Mouse (Mus musculus) forebrain, postnatal 0 days (tissue): Measurements from ENCODE around the gene Htt. TPM values are rescaled to one million over a fixed set of nuclear protein-coding genes. Genes with fewer than 3 reads are reported as not detected.
A peak's percentile ranks its signal among the peaks of the same experiment; 100 is the strongest.

Source experiments
- ATAC-seq: fragments of 200-750 bp; cut with Nextera tagmentation; 2 replicates; pipeline ENCODE4 v1.8.0; 2017; ENCODE audit warnings: mild to moderate bottlenecking, moderate library complexity
- DNase-seq: peaks from one replicate; pipeline ENCODE4 v3.0.0-alpha.2; 2015
- H3K27ac ChIP-seq: fragments of 300-500 bp; sonication (generic); 2 replicates; pipeline ENCODE4 v1.5.1; 2014; ENCODE audit warnings: low read depth, mild to moderate bottlenecking, antibody characterized with exemption, low read length, moderate library complexity, mixed read lengths
- H3K27me3 ChIP-seq: fragments of 300-500 bp; sonication (generic); 2 replicates; pipeline ENCODE4 v1.6.1; 2014; ENCODE audit warnings: mild to moderate bottlenecking, low read length, mixed read lengths; ENCODE audit not compliant: insufficient read depth
- H3K36me3 ChIP-seq: fragments of 300-500 bp; sonication (generic); 2 replicates; pipeline ENCODE4 v1.6.1; 2014; ENCODE audit warnings: mild to moderate bottlenecking, moderate library complexity; ENCODE audit not compliant: insufficient read depth
- H3K4me1 ChIP-seq: fragments of 300-500 bp; sonication (generic); 2 replicates; pipeline ENCODE4 v1.6.1; 2014; ENCODE audit warnings: antibody characterized with exemption; ENCODE audit not compliant: insufficient read depth
- H3K4me2 ChIP-seq: fragments of 300-500 bp; sonication (generic); 2 replicates; pipeline ENCODE4 v1.6.1; 2014; ENCODE audit warnings: low read depth, mild to moderate bottlenecking, moderate library complexity
- H3K4me3 ChIP-seq: fragments of 300-500 bp; sonication (generic); 2 replicates; pipeline ENCODE4 v1.5.1; 2014; ENCODE audit warnings: low read depth, low read length, mixed read lengths
- H3K9ac ChIP-seq: fragments of 300-500 bp; sonication (generic); 2 replicates; pipeline ENCODE4 v1.6.1; 2014; ENCODE audit warnings: mild to moderate bottlenecking
- H3K9me3 ChIP-seq: fragments of 300-500 bp; sonication (generic); 2 replicates; pipeline ENCODE4 v1.6.1; 2016; ENCODE audit warnings: low read length
- CTCF ChIP-seq: sonication (generic); IDR thresholded peaks from 2 replicates; pipeline ENCODE4 v1.5.1; 2016; ENCODE audit warnings: antibody characterized with exemption, control low read depth, low read depth
- WGBS: fragments of 180-500 bp; shearing (Covaris S2); extraction: QIAGEN DNeasy Blood & Tissue Kit; methylation state at CpG from one replicate; pipeline ENCODE4 v1.1.7; 2014; 5-methylcytosine and 5-hydroxymethylcytosine counted together
- microRNA counts: library from miRNA; unstranded; fragments of <30 nt; microRNA quantifications from one replicate; lab custom pipeline; 2015
- microRNA-seq, 2 experiments: library from miRNA; unstranded; fragments of <30 nt; microRNA quantifications; one replicate each; pipeline ENCODE4; 2016
- polyA plus RNA-seq: library from polyadenylated mRNA; unstranded; fragments of >200 nt; fragmentation: Nextera tagmentation; extraction: Ambion mirVana; gene quantifications from 2 replicates; pipeline ENCODE4 v1.2.1, GENCODE M21; 2015
- total RNA-seq: library from RNA; depleted of rRNA; stranded (reverse); fragments of >200 nt; gene quantifications from 2 replicates; pipeline ENCODE4 v1.2.3, GENCODE M21; 2014; rRNA removed

Gene Htt
- total and polyA plus RNA-seq, 2 experiments from 2014 or later, result 4.1 to 33.6 TPM

- ATAC-seq (no peak), DNase-seq (no peak)
- Histone ChIP-seq H3K36me3 (no peaks in the 10 kb centered on the region), H3K27ac (no peak overlapping the region), H3K4me2 (no peak overlapping the region), H3K9me3 (no peaks in the 10 kb centered on the region), H3K9ac (no peak overlapping the region), H3K4me1 (peaks cover 31% of the 10 kb centered on the region), H3K27me3 (no peaks in the 10 kb centered on the region), H3K4me3 (no peak overlapping the region)
- 88% methylated on average over 7 of the region's 7 CpGs for WGBS
- no peak for TF ChIP-seq CTCF
Measured at GRCm38 (mm10) chr5:34956151-34956550, 194.6 kb downstream of the Htt start.

- 59% methylated on average over 2 of the region's 2 CpGs for WGBS
- no peak overlapping the region for H3K4me2 ChIP-seq
Measured at GRCm38 (mm10) chr5:34957015-34957414, 195.5 kb downstream of the Htt start.

GRCm38 (mm10) chr5:34960021-34960420 is 198.5 kb downstream of the Htt start:
- H3K27me3 ChIP-seq, result no peaks in the 10 kb centered on the region
- H3K9ac ChIP-seq, result no peak overlapping the region
- H3K4me1 ChIP-seq, result peaks cover 19% of the 10 kb centered on the region
- no peak overlapping the region for H3K27ac ChIP-seq
- DNase-seq, result no peak
- no peak overlapping the region for H3K4me3 ChIP-seq
- H3K36me3 ChIP-seq, result 0 out of 2 replicates have a peak, but pooled peaks cover 3% of the 10 kb centered on the region
- no peaks in the 10 kb centered on the region for H3K9me3 ChIP-seq
- 90% methylated on average over 1 of the region's 1 CpGs for WGBS
- ATAC-seq, result no peak
- no peak overlapping the region for H3K4me2 ChIP-seq
- TF ChIP-seq CTCF, result no peak

More at GRCm38 (mm10) chr5:34957015-34957414, 195.5 kb downstream of the Htt start:
- Histone ChIP-seq H3K36me3 (no peaks in the 10 kb centered on the region), H3K4me3 (no peak overlapping the region), H3K27ac (no peak overlapping the region), H3K9ac (0 out of 2 replicates have a peak overlapping the region, but pooled peaks have one; percentile 18), H3K4me1 (peaks cover 29% of the 10 kb centered on the region), H3K9me3 (no peaks in the 10 kb centered on the region), H3K27me3 (no peaks in the 10 kb centered on the region)
- peak; percentile 79 for ATAC-seq
- no peak for TF ChIP-seq CTCF
- DNase-seq, result peak; percentile 45

MicroRNAs encoded within 50 kb of the gene (microRNA counts, 519-probe panel; counts per million panel counts)
- not detected for microRNA mmu-miR-467g (lab: Ali Mortazavi, UCI)

Small RNA genes within 50 kb of the gene (microRNA-seq; reads per million reads assigned to microRNA genes)
- 0 reads per million in 2 experiments for gene Mir467g

Other genes with a start within 250 kb of the Htt start
- 7.2 and 9.7 TPM in 2 replicates for gene Tnip2, start 247.7 kb upstream of the Htt start, total RNA-seq
- gene Tnip2, start 247.7 kb upstream of the Htt start, polyA plus RNA-seq, result 4.9 and 9.4 TPM in 2 replicates
- gene Sh3bp2, start 235.9 kb upstream of the Htt start, total RNA-seq, result 37.6 and 43.7 TPM in 2 replicates
- gene Sh3bp2, start 235.9 kb upstream of the Htt start, polyA plus RNA-seq, result 21.5 and 21.8 TPM in 2 replicates
- gene Add1, start 188.1 kb upstream of the Htt start, total RNA-seq, result 270 and 334 TPM in 2 replicates
- 165 and 175 TPM in 2 replicates for gene Add1, start 188.1 kb upstream of the Htt start, polyA plus RNA-seq
- 59.9 and 78.4 TPM in 2 replicates for gene Mfsd10, start 124.5 kb upstream of the Htt start, total RNA-seq
- gene Mfsd10, start 124.5 kb upstream of the Htt start, polyA plus RNA-seq, result 76.0 and 95.9 TPM in 2 replicates
- 12.1 and 14.9 TPM in 2 replicates for gene Nop14, start 101.6 kb upstream of the Htt start, total RNA-seq
- gene Nop14, start 101.6 kb upstream of the Htt start, polyA plus RNA-seq, result 22.0 and 23.3 TPM in 2 replicates
- 2.4 and 3.5 TPM in 2 replicates for gene Grk4, start 101.4 kb upstream of the Htt start, total RNA-seq
- gene Grk4, start 101.4 kb upstream of the Htt start, polyA plus RNA-seq, result 2.2 and 3.6 TPM in 2 replicates
- gene Msantd1, start 146.3 kb downstream of the Htt start, total RNA-seq, result 14.5 and 27.3 TPM in 2 replicates
- gene Msantd1, start 146.3 kb downstream of the Htt start, polyA plus RNA-seq, result 13.0 and 14.8 TPM in 2 replicates
- 60.0 and 73.8 TPM in 2 replicates for gene Rgs12, start 187.7 kb downstream of the Htt start, total RNA-seq
- 32.3 and 34.5 TPM in 2 replicates for gene Rgs12, start 187.7 kb downstream of the Htt start, polyA plus RNA-seq